Mouse (Mus musculus) ES-Bruce4 (cell line): ENCODE measurements around the gene Unc13b.

ENCODE experiments used
- CTCF ChIP-seq: IDR thresholded peaks from one replicate; pipeline ENCODE4 v1.8.1; 2011; ENCODE audit warnings: low read depth, low read length
- EP300 ChIP-seq: IDR thresholded peaks from 2 replicates; pipeline ENCODE4 v1.6.1; 2011; ENCODE audit warnings: low read depth, low read length; ENCODE audit not compliant: insufficient read depth
- POLR2A ChIP-seq: IDR thresholded peaks from one replicate; pipeline ENCODE4 v1.8.1; 2011; ENCODE audit warnings: low read length; ENCODE audit not compliant: insufficient read depth

DNA sequence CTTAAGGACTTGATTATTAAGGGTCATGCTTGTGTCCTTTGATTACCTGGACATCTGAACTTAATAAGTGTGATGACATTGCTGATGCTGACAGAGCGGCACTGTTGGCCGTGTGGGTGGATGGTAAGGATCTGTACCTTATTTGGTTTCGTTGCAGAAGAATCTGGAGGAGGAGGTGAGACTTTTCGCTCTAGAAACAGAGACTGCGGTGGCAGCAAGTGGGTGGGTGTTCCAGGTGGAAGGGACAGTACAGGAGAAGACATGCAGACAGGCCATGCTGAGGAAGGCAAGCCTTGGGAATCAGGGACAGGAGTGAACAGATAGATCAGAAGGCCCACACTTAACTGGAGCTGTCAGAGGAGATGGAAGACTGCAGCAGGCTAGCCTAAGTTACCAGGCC, 130.6 kb downstream of the Unc13b start:
- no peak for TF ChIP-seq POLR2A
- no peak for TF ChIP-seq EP300
- no peak for TF ChIP-seq CTCF
